Mouse (Mus musculus): ENCODE measurements at regions not wholly inside any gene's neighbourhood (a gene's known extent, or its start where the extent isn't known, plus 50 kb on each side); places are given as distances from the start of the nearest gene placed in this dataset.

DNA sequence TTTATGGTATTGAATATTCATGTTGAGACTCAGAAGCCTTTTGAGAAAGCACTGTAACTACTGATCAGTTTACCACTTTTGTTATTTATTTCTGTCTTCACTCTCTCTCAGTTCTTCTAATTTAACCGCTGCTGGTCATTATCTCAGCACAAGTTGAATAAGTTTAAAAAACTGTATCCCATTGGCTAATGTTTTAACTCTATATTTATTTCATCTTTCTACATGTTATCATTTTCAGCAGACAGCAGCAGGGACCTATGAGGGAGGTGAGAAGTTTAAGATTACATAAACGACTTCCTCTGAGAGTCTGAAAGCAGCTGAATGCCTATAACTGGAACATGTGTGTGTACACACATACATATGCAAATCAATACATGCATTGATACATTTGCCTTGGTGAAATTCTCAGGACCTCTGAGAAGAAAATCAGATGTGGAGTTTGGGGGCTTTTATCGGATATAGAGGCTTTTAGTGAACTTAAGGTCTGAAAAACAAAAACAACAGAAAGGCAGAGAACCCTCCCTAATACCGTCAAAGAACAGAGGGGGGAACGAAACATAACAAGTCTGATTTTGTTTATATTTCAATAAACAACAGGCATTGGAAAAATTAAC, 72.5 kb upstream of the Jade1 start:
- ATAC-seq (ENCODE audit: extremely low read depth, insufficient number of reproducible peaks, low FRiP score, poor library complexity, severe bottlenecking): no peak

- no peak for ATAC-seq (ENCODE audit: extremely low read depth, insufficient number of reproducible peaks, low FRiP score, poor library complexity, severe bottlenecking)
These were observed 75.3 kb upstream of the Jade1 start for GRCm38 (mm10) chr3:41480186-41480585.

GRCm38 (mm10) chr3:41478971-41479370, 76.6 kb upstream of the Jade1 start:
- no peak for ATAC-seq (ENCODE audit: extremely low read depth, insufficient number of reproducible peaks, low FRiP score, poor library complexity, severe bottlenecking)

GRCm38 (mm10) chr3:41476516-41476915, 79.0 kb upstream of the Jade1 start:
- ATAC-seq (ENCODE audit: extremely low read depth, insufficient number of reproducible peaks, low FRiP score, poor library complexity, severe bottlenecking): no peak

GRCm38 (mm10) chr3:41472586-41472985, 82.9 kb upstream of the Jade1 start:
- ATAC-seq (ENCODE audit: extremely low read depth, insufficient number of reproducible peaks, low FRiP score, poor library complexity, severe bottlenecking): no peak

DNA sequence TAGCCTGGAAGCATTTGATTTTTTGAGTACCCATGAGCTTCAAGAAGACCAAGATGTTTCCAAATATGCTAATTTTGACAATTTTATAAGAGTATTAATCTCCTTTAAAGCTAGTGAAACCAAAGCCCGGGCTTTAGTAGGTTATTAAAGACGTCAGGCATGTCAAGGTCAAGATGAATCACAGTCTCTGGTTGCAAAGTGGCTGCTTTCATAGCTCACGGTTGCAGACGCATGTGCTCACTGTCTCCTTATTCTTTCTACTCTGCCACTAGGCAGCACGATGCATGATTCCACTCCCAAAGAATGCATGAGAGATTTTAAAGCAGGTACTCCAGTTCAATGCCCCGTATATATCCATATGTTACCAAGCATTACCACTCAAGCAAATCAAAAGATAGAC, 86.4 kb upstream of the Jade1 start:
- ATAC-seq (ENCODE audit: extremely low read depth, insufficient number of reproducible peaks, low FRiP score, poor library complexity, severe bottlenecking): no peak

DNA sequence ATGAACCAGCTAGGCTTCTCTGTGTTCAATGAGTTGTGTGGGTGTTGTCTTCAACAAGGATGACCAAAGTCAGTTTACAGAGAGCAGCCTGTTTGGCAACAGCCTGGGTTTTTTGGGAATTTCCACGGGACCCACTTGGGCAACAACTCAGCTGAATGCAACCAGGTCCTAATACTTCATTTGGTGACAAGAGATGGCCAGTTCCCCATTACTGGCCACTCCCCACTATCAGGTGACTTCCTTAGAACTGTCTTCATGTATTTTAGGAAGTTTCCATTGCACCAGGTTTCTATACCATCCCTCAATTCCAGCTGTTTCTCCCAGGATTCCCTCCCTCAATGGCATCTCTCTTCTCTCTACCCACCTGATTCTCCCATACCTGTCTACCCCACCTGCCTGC, 87.7 kb upstream of the Jade1 start:
- ATAC-seq (ENCODE audit: extremely low read depth, insufficient number of reproducible peaks, low FRiP score, poor library complexity, severe bottlenecking): 0 out of 2 replicates have a peak, but pooled peaks have one; percentile 33

DNA sequence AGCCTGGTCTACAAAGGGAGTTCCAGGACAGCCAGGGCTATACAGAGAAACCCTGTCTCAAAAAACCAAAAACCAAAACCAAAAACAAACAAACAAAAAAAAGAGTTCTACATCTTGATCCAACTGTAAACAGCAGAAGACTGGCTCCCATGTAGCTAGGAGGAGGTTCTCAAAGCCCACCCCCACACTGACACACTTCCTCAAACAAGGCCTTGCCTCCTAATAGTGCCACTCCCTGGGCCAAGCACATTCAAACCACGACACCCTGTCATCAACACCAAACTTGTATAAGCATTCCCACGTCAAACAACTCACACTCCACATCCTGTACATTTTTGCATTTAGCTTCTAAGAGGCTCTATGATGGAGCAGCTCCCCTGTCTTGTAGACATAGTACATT, 89.6 kb upstream of the Jade1 start:
- ATAC-seq (ENCODE audit: extremely low read depth, insufficient number of reproducible peaks, low FRiP score, poor library complexity, severe bottlenecking): no peak

- ATAC-seq (ENCODE audit: extremely low read depth, insufficient number of reproducible peaks, low FRiP score, poor library complexity, severe bottlenecking): no peak
These were observed 92.4 kb upstream of the Jade1 start for GRCm38 (mm10) chr3:41462953-41463644.

DNA sequence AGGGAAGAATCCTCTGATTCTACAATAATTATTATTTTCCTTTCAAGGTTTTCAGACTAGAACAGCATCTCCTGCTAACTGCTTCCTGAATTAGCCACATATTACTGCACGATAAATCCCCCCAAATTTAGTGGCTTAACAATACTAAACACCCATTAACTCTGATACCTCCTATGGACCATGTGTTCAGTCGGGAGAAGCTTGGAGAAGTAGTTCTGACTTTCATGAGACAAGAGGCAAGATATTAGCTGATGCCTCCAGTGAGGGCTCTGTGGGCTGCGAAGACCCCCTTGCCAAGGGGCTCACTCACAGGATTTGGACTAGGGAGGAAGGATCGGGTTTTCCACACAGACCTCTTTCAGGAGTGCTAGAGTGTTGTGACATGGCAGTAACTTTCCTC, 95.4 kb upstream of the Jade1 start:
- no peak for ATAC-seq (ENCODE audit: extremely low read depth, insufficient number of reproducible peaks, low FRiP score, poor library complexity, severe bottlenecking)

GRCm38 (mm10) chr3:41458156-41458555, 97.4 kb upstream of the Jade1 start:
- ATAC-seq (ENCODE audit: extremely low read depth, insufficient number of reproducible peaks, low FRiP score, poor library complexity, severe bottlenecking): no peak

- ATAC-seq (ENCODE audit: extremely low read depth, insufficient number of reproducible peaks, low FRiP score, poor library complexity, severe bottlenecking): no peak
These were observed 102.0 kb upstream of the Jade1 start for GRCm38 (mm10) chr3:41453525-41453924.

DNA sequence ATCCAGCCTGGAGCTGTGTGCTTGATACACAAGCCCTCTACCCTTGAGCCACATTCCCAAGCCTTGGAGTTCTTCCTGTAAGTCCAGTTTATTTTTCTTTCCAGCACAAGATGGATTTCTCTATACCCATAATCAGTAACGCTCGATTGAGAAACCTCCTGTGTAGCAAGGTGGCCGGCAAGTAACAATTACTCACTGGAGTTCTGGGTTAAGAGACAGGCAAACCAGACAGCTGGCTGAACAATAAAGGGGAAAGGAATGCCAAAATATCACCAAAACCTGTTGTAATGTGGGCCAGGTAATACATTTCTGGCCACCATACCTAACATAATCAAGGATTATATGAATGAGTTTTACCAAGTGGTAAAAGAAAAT, 102.8 kb upstream of the Jade1 start:
- no peak for ATAC-seq (ENCODE audit: extremely low read depth, insufficient number of reproducible peaks, low FRiP score, poor library complexity, severe bottlenecking)

- ATAC-seq (ENCODE audit: extremely low read depth, insufficient number of reproducible peaks, low FRiP score, poor library complexity, severe bottlenecking): no peak
These were observed 103.4 kb upstream of the Jade1 start for GRCm38 (mm10) chr3:41452020-41452715.

DNA sequence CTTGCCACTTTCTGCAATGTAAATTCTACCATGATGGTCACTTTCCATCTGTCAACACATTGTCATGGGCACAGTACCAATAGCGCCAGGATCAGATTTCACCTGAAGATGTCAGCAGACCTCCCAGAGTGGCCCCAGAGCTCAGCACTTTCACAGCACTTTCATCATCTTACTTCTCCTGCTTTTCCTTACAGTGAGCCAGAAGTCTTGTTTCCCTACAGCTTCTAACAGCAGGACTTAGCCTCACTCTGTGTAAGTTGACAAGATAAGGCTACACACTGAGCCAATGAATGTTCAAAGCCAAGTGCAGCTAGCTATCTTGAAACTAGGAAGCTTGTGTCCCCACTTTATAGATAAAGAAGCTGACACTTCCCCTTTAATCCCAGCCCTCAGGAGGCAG, 104.8 kb upstream of the Jade1 start:
- no peak for ATAC-seq (ENCODE audit: extremely low read depth, insufficient number of reproducible peaks, low FRiP score, poor library complexity, severe bottlenecking)

DNA sequence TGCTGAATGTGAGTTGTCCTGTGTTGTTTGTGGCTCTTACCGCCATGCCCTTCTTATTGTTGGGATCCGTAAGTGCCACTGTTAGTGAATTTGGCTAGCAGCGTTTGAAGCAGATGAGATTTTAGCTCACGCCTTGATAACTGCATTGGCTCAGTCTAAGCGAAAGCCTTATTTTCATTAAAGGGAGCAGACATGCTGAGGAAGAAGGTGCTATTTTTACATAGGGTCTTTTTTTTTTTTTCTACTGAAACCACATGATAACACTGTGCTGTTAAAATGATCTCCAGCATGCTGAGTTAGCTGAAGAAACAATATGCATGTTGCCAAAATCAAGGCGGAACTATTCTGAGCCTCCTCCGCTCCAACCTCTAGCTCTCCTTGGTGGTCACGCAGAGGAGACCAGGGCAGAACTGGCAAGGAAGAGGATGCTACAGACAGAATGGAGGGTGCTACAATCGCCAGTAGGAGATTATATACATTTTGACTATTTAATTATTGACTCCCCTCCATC, 111.2 kb upstream of the Jade1 start:
- ATAC-seq (ENCODE audit: extremely low read depth, insufficient number of reproducible peaks, low FRiP score, poor library complexity, severe bottlenecking): no peak

- ATAC-seq (ENCODE audit: extremely low read depth, insufficient number of reproducible peaks, low FRiP score, poor library complexity, severe bottlenecking): no peak
These were observed 119.3 kb upstream of the Jade1 start for GRCm38 (mm10) chr3:41436238-41436637.

- no peak for ATAC-seq (ENCODE audit: extremely low read depth, insufficient number of reproducible peaks, low FRiP score, poor library complexity, severe bottlenecking)
These were observed 122.4 kb upstream of the Jade1 start for GRCm38 (mm10) chr3:41433106-41433505.

DNA sequence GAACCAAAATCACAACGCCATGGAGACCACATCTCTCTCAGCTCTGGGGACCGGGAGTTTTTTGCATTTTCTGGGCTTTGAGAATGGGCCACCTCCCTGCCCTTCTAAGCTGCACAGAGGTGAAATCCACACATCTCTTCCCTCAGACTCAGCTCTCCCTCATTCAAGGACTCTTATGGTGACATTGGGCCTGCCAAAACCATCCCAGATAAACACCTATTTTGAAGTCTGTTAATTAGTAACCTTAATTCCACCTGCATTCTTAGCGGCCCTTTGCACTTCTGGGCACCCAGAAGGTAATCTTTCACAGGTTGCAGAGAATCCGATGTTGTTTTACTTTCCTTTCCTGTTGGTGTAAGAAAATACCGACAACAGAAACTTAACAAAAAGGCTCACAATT, 123.2 kb upstream of the Jade1 start:
- no peak for ATAC-seq (ENCODE audit: extremely low read depth, insufficient number of reproducible peaks, low FRiP score, poor library complexity, severe bottlenecking)

DNA sequence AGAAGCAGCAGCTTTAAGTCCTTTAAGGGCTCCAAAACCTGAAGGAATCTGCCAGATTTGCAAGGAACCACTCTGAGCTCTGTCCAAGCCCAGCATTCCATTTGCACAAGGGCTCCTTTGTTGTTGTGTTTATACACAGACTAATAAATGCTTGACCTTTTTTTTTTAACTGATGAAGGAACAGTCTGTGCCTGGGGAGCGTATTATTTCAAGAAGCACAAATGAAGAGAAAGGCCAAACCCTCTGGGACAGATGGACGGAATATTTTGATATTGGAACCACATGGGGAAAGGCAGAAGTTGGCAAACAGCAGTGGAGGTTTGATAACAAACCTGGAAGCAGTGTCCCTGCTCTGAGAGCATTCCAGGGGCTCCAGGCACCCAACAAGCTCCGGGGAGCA, 125.3 kb upstream of the Jade1 start:
- ATAC-seq (ENCODE audit: extremely low read depth, insufficient number of reproducible peaks, low FRiP score, poor library complexity, severe bottlenecking): no peak

All from neutrophil, adult 5-6 weeks (primary cell).